Mouse (Mus musculus): ENCODE data around the gene Plk3.

DNA sequence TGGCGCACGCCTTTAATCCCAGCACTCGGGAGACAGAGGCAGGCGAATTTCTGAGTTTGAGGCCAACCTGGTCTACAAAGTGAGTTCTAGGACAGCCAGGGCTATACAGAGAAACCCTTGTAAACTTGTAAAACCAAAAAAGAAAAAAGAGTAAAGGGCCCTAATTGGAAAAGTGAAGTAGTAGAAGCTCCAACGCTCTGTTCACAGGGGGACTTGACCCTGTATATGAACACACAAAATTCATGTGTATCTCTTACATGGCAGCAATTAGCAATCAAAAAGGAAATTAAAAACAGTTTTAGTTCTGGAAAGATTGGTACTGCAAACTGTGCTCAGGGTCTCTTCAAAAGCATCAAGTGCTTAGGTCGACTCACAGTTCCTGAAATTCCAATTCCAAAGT is 22.6 kb upstream of the Plk3 start:
- TF ChIP-seq CTCF (IDR thresholded peaks at IDR 0.05; ENCODE audit: borderline replicate concordance, insufficient read depth, low read depth, low read length) (no peak), POLR2A (IDR thresholded peaks at IDR 0.05; ENCODE audit: borderline replicate concordance, insufficient read depth, low read length) (no peak)
